Mouse (Mus musculus): ENCODE measurements around the gene Mgam. TPM values are rescaled to one million over a fixed set of nuclear protein-coding genes. Genes with fewer than 3 reads are reported as not detected.
"Not testable (repeated sequence)": the region's sequence is repeated elsewhere in the genome, so short reads cannot be mapped to it uniquely, and the experiment has no call there.

The Mgam gene
- polyA plus RNA-seq, 1 experiment: 0.06 TPM

- Histone ChIP-seq H3K4me1 (ENCODE audit: control insufficient read depth, insufficient read depth, low read length) (no peaks in the 10 kb centered on the region), H3K4me3 (ENCODE audit: insufficient read depth, low read length) (no peak overlapping the region), H3K27ac (ENCODE audit: insufficient read depth, low read length) (no peak overlapping the region)
- TF ChIP-seq CTCF (IDR thresholded peaks at IDR 0.05; ENCODE audit: extremely low read depth, insufficient read depth, low read length) (no peak), POLR2A (IDR thresholded peaks at IDR 0.05; ENCODE audit: extremely low read depth, insufficient read depth, low read length) (no peak)
Measured at GRCm38 (mm10) chr6:40715705-40716104, 87.1 kb downstream of the Mgam start.

- not testable (repeated sequence) for H3K4me3 ChIP-seq (ENCODE audit: insufficient read depth, low read length); H3K4me1 ChIP-seq (ENCODE audit: control insufficient read depth, insufficient read depth, low read length); H3K27ac ChIP-seq (ENCODE audit: insufficient read depth, low read length)
Measured at GRCm38 (mm10) chr6:40728506-40728905, 99.9 kb downstream of the Mgam start.

- Histone ChIP-seq H3K4me1 (ENCODE audit: control insufficient read depth, insufficient read depth, low read length) (no peaks in the 10 kb centered on the region), H3K4me3 (ENCODE audit: insufficient read depth, low read length) (no peak overlapping the region), H3K27ac (ENCODE audit: insufficient read depth, low read length) (no peak overlapping the region)
- TF ChIP-seq POLR2A (IDR thresholded peaks at IDR 0.05; ENCODE audit: extremely low read depth, insufficient read depth, low read length) (no peak), CTCF (IDR thresholded peaks at IDR 0.05; ENCODE audit: extremely low read depth, insufficient read depth, low read length) (no peak)
Measured at GRCm38 (mm10) chr6:40739545-40739944, 110.9 kb downstream of the Mgam start.

- not testable (repeated sequence) for H3K4me1 ChIP-seq (ENCODE audit: control insufficient read depth, insufficient read depth, low read length); H3K27ac ChIP-seq (ENCODE audit: insufficient read depth, low read length); H3K4me3 ChIP-seq (ENCODE audit: insufficient read depth, low read length)
Measured at GRCm38 (mm10) chr6:40749030-40749429, 120.4 kb downstream of the Mgam start.

GRCm38 (mm10) chr6:40755948-40756347 lies 127.3 kb downstream of the Mgam start:
- Histone ChIP-seq H3K27ac (ENCODE audit: insufficient read depth, low read length) (no peak overlapping the region), H3K4me3 (ENCODE audit: insufficient read depth, low read length) (no peak overlapping the region), H3K4me1 (ENCODE audit: control insufficient read depth, insufficient read depth, low read length) (no peaks in the 10 kb centered on the region)
- TF ChIP-seq CTCF (IDR thresholded peaks at IDR 0.05; ENCODE audit: extremely low read depth, insufficient read depth, low read length): no peak

- H3K27ac ChIP-seq (ENCODE audit: insufficient read depth, low read length); H3K4me3 ChIP-seq (ENCODE audit: insufficient read depth, low read length); H3K4me1 ChIP-seq (ENCODE audit: control insufficient read depth, insufficient read depth, low read length): not testable (repeated sequence)
Measured at GRCm38 (mm10) chr6:40757346-40757745, 128.7 kb downstream of the Mgam start.

- TF ChIP-seq CTCF (IDR thresholded peaks at IDR 0.05; ENCODE audit: extremely low read depth, insufficient read depth, low read length) (no peak), POLR2A (IDR thresholded peaks at IDR 0.05; ENCODE audit: extremely low read depth, insufficient read depth, low read length) (no peak)
- Histone ChIP-seq H3K4me1 (ENCODE audit: control insufficient read depth, insufficient read depth, low read length) (no peaks in the 10 kb centered on the region), H3K4me3 (ENCODE audit: insufficient read depth, low read length) (no peak overlapping the region), H3K27ac (ENCODE audit: insufficient read depth, low read length) (no peak overlapping the region)
Measured at GRCm38 (mm10) chr6:40774656-40775055, 146.0 kb downstream of the Mgam start.

- TF ChIP-seq CTCF (IDR thresholded peaks at IDR 0.05; ENCODE audit: extremely low read depth, insufficient read depth, low read length): no peak
- TF ChIP-seq POLR2A (IDR thresholded peaks at IDR 0.05; ENCODE audit: extremely low read depth, insufficient read depth, low read length): no peak
- Histone ChIP-seq H3K4me3 (ENCODE audit: insufficient read depth, low read length) (no peak overlapping the region), H3K27ac (ENCODE audit: insufficient read depth, low read length) (no peak overlapping the region), H3K4me1 (ENCODE audit: control insufficient read depth, insufficient read depth, low read length) (no peaks in the 10 kb centered on the region)
Measured at GRCm38 (mm10) chr6:40778458-40778857, 149.8 kb downstream of the Mgam start.

- Histone ChIP-seq H3K4me1 (ENCODE audit: control insufficient read depth, insufficient read depth, low read length) (no peaks in the 10 kb centered on the region), H3K4me3 (ENCODE audit: insufficient read depth, low read length) (no peak overlapping the region), H3K27ac (ENCODE audit: insufficient read depth, low read length) (no peak overlapping the region)
- TF ChIP-seq POLR2A (IDR thresholded peaks at IDR 0.05; ENCODE audit: extremely low read depth, insufficient read depth, low read length) (no peak), CTCF (IDR thresholded peaks at IDR 0.05; ENCODE audit: extremely low read depth, insufficient read depth, low read length) (no peak)
Measured at GRCm38 (mm10) chr6:40783637-40784036, 155.0 kb downstream of the Mgam start.

- no peak overlapping the region for H3K4me3 ChIP-seq (ENCODE audit: insufficient read depth, low read length)
- no peak overlapping the region for H3K27ac ChIP-seq (ENCODE audit: insufficient read depth, low read length)
- H3K4me1 ChIP-seq (ENCODE audit: control insufficient read depth, insufficient read depth, low read length): no peaks in the 10 kb centered on the region
- no peak for TF ChIP-seq POLR2A (IDR thresholded peaks at IDR 0.05; ENCODE audit: extremely low read depth, insufficient read depth, low read length)
Measured at GRCm38 (mm10) chr6:40784378-40784777, 155.7 kb downstream of the Mgam start.

- no peaks in the 10 kb centered on the region for H3K4me1 ChIP-seq (ENCODE audit: control insufficient read depth, insufficient read depth, low read length)
- H3K27ac ChIP-seq (ENCODE audit: insufficient read depth, low read length): no peak overlapping the region
- no peak for TF ChIP-seq CTCF (IDR thresholded peaks at IDR 0.05; ENCODE audit: extremely low read depth, insufficient read depth, low read length)
- no peak for TF ChIP-seq POLR2A (IDR thresholded peaks at IDR 0.05; ENCODE audit: extremely low read depth, insufficient read depth, low read length)
- no peak overlapping the region for H3K4me3 ChIP-seq (ENCODE audit: insufficient read depth, low read length)
Measured at GRCm38 (mm10) chr6:40795077-40795812, 166.6 kb downstream of the Mgam start.
